Mouse (Mus musculus) spleen, postnatal 10 days (tissue): Measurements from ENCODE around the gene Hoxd4.

Experiments
- DNase-seq, 2 experiments: peaks; one replicate each; pipeline ENCODE4 v3.0.0; 2021 to 2022; ENCODE audit warnings: low spot score in 2 of 2

The Hoxd4 gene

DNA sequence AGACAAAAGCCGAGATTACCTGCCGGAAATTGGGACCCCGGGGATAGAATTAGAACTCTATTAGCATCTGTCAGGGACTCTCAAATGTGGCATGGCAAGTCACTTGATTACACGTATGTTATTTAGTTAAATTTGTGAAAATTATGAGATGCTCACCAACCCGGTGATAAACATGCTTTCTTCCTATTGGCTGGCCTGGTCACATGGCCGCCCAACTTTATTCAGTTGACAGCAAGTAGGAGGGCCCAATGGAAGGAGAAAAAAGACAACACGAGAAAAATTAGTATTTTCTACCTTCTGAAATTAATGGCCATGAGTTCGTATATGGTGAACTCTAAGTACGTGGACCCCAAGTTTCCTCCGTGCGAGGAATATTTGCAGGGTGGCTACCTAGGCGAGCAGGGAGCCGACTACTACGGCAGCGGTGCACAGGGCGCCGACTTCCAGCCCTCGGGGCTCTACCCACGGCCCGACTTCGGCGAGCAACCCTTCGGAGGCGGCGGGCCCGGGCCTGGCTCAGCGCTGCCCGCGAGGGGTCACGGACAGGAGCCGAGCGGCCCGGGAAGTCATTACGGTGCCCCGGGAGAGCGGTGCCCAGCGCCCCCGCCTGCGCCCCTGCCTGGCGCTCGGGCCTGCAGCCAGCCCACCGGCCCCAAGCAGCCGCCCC, 15.4 kb downstream of the Hoxd4 start:
- DNase-seq: no peak

DNA sequence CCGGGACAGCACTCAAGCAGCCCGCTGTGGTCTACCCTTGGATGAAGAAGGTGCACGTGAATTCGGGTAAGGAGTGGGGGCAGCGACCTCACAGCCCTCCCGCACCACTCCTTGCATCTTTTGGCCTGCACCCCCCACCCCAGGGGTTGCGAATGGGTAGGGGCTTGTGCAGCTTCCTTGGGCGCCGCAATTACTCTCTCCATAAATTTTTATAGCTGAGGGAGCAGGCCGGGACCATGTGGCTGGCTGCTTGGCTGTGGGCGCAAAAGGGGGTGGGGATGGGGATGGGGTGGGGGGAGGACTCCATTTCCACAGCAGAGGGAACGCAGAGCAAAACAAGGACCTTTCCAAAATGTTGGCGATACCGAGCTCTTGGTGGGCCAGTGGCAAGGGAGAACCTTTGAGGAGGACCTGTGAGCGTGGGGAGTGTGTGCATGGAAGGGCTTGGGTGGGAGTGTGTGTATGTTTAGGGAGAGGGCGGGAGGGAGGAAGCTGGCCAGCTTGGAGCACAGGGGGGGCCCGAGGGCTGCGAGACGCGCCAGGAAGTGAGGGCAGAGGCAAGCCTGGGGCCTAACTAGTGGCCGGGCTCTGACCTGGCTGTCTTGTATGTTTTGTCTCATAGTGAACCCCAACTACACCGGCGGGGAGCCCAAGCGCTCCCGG, 16.0 kb downstream of the Hoxd4 start:
- no peak for DNase-seq

DNA sequence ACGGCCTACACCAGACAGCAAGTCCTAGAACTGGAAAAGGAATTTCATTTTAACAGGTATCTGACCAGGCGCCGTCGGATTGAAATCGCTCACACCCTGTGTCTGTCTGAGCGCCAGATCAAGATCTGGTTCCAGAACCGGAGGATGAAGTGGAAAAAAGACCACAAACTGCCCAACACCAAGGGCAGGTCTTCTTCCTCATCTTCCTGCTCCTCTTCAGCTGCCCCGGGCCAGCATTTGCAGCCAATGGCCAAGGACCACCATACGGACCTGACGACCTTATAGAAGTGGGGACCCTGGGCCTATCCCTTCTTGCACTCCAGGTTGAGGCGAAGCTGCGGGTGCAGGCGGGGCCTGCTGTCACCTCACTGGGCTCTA, 16.6 kb downstream of the Hoxd4 start:
- DNase-seq: no peak

- DNase-seq: no peak
Observed at GRCm38 (mm10) chr2:74730331-74730730, 18.6 kb downstream of the Hoxd4 start.

DNA sequence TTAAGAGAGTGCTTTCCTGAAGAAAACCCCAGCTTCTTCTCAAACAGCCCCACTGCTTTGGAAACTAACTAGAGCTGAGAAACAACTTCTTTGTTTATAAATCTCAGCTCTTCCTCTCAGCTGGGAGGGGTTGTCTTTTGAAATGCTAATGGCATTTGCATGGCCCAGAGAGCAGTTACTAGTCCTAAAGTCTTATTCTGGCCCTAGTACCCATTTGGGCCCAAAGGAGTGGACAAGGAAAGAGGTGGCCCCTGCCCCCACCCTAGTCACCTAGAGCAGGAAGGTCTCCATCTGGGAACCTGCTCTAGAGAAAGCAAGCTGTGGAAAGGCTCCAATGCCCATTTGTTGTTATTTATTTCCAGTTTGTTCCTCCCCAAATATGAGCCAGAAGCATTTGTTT, 19.3 kb downstream of the Hoxd4 start:
- DNase-seq: no peak

DNA sequence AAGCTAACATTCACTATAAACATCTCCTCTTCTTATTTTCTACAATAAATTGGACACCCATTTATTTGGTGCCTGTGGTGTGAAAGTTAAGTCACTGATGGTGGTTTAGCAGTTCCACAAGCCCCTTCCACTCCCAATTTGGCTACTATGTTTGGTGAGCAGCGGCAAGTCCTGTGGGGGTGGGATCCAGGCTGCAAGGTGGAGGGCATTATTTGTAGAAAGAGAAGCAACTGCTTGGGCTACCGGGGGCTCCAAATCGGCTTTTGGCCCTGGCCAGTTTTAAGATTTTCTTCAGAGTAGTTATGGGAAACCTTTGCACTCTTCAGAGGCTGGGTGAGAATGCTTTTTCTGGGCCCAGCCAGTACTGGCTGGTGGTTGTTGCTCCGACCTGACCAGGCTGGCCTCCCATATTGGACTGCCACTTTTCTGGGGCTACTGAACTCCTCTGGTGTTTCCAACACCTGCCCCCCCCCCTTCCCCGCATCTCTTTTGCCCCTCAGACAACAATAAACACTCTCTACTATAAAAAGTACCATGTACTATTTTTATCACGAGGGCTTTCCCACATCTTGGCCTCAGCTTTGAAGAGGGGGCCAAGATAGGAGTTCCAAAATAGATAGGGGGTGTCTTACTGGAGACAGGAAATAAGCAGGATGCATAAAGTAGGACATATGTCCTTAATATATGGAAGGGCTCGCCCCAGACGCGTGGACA, 20.2 kb downstream of the Hoxd4 start:
- no peak for DNase-seq

- no peak for DNase-seq
Observed at GRCm38 (mm10) chr2:74732513-74733316, 21.0 kb downstream of the Hoxd4 start.

DNA sequence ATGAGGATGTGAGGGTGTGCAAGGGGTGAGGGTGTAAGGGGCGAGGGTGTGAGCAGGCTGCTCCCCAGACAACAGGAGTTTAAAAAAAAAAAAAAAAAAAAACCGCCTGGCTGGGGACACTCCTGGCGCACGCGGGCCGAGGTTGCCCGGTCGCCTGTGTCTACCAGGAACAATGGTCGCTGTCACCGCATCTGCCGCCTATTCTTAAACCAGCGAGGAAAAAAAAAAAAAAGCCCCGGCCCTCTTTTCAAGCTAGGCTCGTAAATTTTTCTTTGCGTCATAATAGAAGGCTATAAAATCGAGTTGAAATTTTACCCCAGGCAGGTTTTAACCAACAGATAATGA, 21.6 kb downstream of the Hoxd4 start:
- no peak for DNase-seq

- DNase-seq: no peak
Observed at GRCm38 (mm10) chr2:74733765-74734164, 22.0 kb downstream of the Hoxd4 start.

DNA sequence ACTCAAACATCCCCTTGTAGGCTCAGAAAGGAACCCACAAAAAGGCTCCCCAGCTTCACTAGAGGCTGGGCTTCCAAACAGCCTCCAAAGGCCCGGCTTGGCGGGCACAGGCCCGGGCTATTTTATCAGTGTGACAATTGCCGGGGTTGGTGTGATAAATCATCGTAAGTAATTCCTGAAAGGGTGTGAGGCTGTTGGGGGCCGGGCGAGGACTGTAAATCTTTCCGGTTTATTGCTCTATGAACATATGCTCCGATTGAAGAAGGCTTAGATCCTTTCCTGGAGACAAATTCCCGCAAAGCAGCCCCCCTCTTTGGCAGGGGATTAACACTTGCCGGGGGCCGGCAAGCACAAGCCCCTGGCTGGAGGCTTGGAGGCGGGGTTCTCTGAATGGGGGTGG, 22.7 kb downstream of the Hoxd4 start:
- DNase-seq: no peak

- DNase-seq: no peak
Observed at GRCm38 (mm10) chr2:74734996-74735811, 23.5 kb downstream of the Hoxd4 start.

DNA sequence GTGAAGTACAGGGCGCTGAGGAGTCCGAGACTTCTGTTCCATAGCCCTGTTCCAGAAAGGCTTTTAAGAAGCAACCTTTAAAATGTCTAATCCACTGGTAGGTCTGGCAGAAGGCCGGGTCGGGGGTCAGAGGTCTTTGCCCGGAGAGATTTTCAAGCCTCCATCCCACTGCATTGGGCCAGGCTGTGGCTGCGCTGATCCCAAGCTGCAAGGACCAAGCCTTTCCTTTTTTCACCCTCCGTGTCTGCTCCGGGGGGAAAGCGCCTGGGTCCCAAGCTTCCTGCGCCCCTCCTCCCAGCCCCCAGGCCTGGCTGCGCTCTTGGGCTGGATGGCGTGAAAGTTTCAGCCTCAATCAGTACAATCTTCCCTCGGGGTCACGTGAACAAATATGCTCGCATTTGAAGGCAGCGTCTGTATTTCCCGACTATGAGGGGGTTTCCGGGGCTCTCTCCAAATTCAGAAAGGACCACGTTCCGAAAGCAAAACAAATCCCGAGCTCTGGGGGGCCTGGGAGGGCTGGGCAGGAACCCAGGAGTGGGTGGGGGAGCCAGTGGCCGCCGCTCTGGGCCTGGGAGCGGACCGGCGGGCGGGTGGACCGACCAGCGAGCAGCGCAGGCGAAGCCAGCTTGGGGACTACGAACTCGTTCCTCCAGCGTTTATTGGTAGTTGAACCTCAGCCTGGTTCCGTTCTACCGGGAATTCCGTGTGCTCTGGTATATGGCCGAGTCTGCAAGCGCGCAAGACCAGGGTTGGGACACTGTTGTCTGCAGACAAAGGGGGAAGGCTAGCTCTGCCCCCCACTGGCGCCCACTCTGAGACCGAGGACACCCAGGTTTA, 24.3 kb downstream of the Hoxd4 start:
- no peak for DNase-seq

GRCm38 (mm10) chr2:74736688-74737577, 25.2 kb downstream of the Hoxd4 start:
- no peak for DNase-seq

- DNase-seq: no peak
Observed at GRCm38 (mm10) chr2:74737578-74738070, 25.9 kb downstream of the Hoxd4 start.

- DNase-seq: no peak
Observed at GRCm38 (mm10) chr2:74738623-74739475, 27.1 kb downstream of the Hoxd4 start.

- DNase-seq: no peak
Observed at GRCm38 (mm10) chr2:74739476-74739800, 27.7 kb downstream of the Hoxd4 start.

- no peak for DNase-seq
Observed at GRCm38 (mm10) chr2:74739869-74740268, 28.1 kb downstream of the Hoxd4 start.

- DNase-seq: no peak
Observed at GRCm38 (mm10) chr2:74740311-74741091, 28.8 kb downstream of the Hoxd4 start.
